Mouse (Mus musculus): Measurements from ENCODE around the gene Sun1. TPM values are rescaled to one million over a fixed set of nuclear protein-coding genes. Genes with fewer than 3 reads are reported as not detected.

The Sun1 gene
- polyA plus RNA-seq, 1 experiment from 2014 or later: 44.1 TPM

- WGBS: 46% methylated on average over 8 of the region's 8 CpGs
- Histone ChIP-seq H3K4me2 (replicated peaks) (no peak overlapping the region), H3K27ac (no peak overlapping the region), H3K36me3 (replicated peaks; ENCODE audit: control insufficient read depth, insufficient read depth) (0 out of 2 replicates have a peak, but pooled peaks cover 3% of the 10 kb centered on the region), H3K9me3 (ENCODE audit: control insufficient read depth, low read length) (no peaks in the 10 kb centered on the region), H3K4me3 (replicated peaks; ENCODE audit: low read length) (no peak overlapping the region), H3K27me3 (ENCODE audit: control insufficient read depth, insufficient read depth, low read length) (no peaks in the 10 kb centered on the region), H3K9ac (no peak overlapping the region), H3K4me1 (replicated peaks; ENCODE audit: control insufficient read depth, insufficient read depth, low read length) (no peaks in the 10 kb centered on the region)
- no peak for ATAC-seq (ENCODE audit: low FRiP score)
- DNase-seq (ENCODE audit: low spot score): no peak
These were observed 85.1 kb downstream of the Sun1 start for GRCm38 (mm10) chr5:139285383-139286067.

GRCm38 (mm10) chr5:139286142-139286941 lies 85.9 kb downstream of the Sun1 start:
- Histone ChIP-seq H3K4me2 (replicated peaks) (no peak overlapping the region), H3K9me3 (ENCODE audit: control insufficient read depth, low read length) (no peaks in the 10 kb centered on the region), H3K27me3 (ENCODE audit: control insufficient read depth, insufficient read depth, low read length) (no peaks in the 10 kb centered on the region), H3K27ac (no peak overlapping the region), H3K9ac (no peak overlapping the region), H3K36me3 (replicated peaks; ENCODE audit: control insufficient read depth, insufficient read depth) (0 out of 2 replicates have a peak, but pooled peaks cover 3% of the 10 kb centered on the region), H3K4me3 (replicated peaks; ENCODE audit: low read length) (no peak overlapping the region), H3K4me1 (replicated peaks; ENCODE audit: control insufficient read depth, insufficient read depth, low read length) (no peaks in the 10 kb centered on the region)
- 70% methylated on average over 14 of the region's 14 CpGs for WGBS
- ATAC-seq (ENCODE audit: low FRiP score) (no peak), DNase-seq (ENCODE audit: low spot score) (no peak)

GRCm38 (mm10) chr5:139287099-139287498 lies 86.7 kb downstream of the Sun1 start:
- 92% methylated on average over 5 of the region's 5 CpGs for WGBS
- Histone ChIP-seq H3K9ac (no peak overlapping the region), H3K27me3 (ENCODE audit: control insufficient read depth, insufficient read depth, low read length) (no peaks in the 10 kb centered on the region), H3K4me3 (replicated peaks; ENCODE audit: low read length) (no peak overlapping the region), H3K4me2 (replicated peaks) (no peak overlapping the region), H3K27ac (no peak overlapping the region), H3K9me3 (ENCODE audit: control insufficient read depth, low read length) (no peaks in the 10 kb centered on the region), H3K36me3 (replicated peaks; ENCODE audit: control insufficient read depth, insufficient read depth) (0 out of 2 replicates have a peak, but pooled peaks cover 3% of the 10 kb centered on the region), H3K4me1 (replicated peaks; ENCODE audit: control insufficient read depth, insufficient read depth, low read length) (no peaks in the 10 kb centered on the region)
- ATAC-seq (ENCODE audit: low FRiP score) (no peak), DNase-seq (ENCODE audit: low spot score) (no peak)

GRCm38 (mm10) chr5:139287787-139288186 lies 87.3 kb downstream of the Sun1 start:
- no peak overlapping the region for H3K27ac ChIP-seq
- H3K27me3 ChIP-seq (ENCODE audit: control insufficient read depth, insufficient read depth, low read length): no peaks in the 10 kb centered on the region
- H3K4me2 ChIP-seq (replicated peaks): no peak overlapping the region
- no peak overlapping the region for H3K4me3 ChIP-seq (replicated peaks; ENCODE audit: low read length)
- ATAC-seq (ENCODE audit: low FRiP score) (no peak), DNase-seq (ENCODE audit: low spot score) (no peak)
- 86% methylated on average over 4 of the region's 4 CpGs for WGBS
- 0 out of 2 replicates have a peak, but pooled peaks cover 3% of the 10 kb centered on the region for H3K36me3 ChIP-seq (replicated peaks; ENCODE audit: control insufficient read depth, insufficient read depth)
- H3K4me1 ChIP-seq (replicated peaks; ENCODE audit: control insufficient read depth, insufficient read depth, low read length): no peaks in the 10 kb centered on the region
- H3K9me3 ChIP-seq (ENCODE audit: control insufficient read depth, low read length): no peaks in the 10 kb centered on the region
- no peak overlapping the region for H3K9ac ChIP-seq

- WGBS: 77% methylated on average over 4 of the region's 4 CpGs
These were observed 88.2 kb downstream of the Sun1 start for GRCm38 (mm10) chr5:139288591-139288990.

GRCm38 (mm10) chr5:139290467-139291259 lies 90.2 kb downstream of the Sun1 start:
- no peak overlapping the region for H3K27ac ChIP-seq
- no peaks in the 10 kb centered on the region for H3K9me3 ChIP-seq (ENCODE audit: control insufficient read depth, low read length)
- DNase-seq (ENCODE audit: low spot score) (no peak), ATAC-seq (ENCODE audit: low FRiP score) (no peak)
- WGBS: 88% methylated on average over 12 of the region's 12 CpGs
- no peak overlapping the region for H3K4me3 ChIP-seq (replicated peaks; ENCODE audit: low read length)
- peaks cover 3% of the 10 kb centered on the region; the same call in 1 of the 2 replicates for H3K36me3 ChIP-seq (replicated peaks; ENCODE audit: control insufficient read depth, insufficient read depth)
- H3K4me1 ChIP-seq (replicated peaks; ENCODE audit: control insufficient read depth, insufficient read depth, low read length): no peaks in the 10 kb centered on the region
- H3K9ac ChIP-seq: no peak overlapping the region
- no peak overlapping the region for H3K4me2 ChIP-seq (replicated peaks)
- H3K27me3 ChIP-seq (ENCODE audit: control insufficient read depth, insufficient read depth, low read length): no peaks in the 10 kb centered on the region

More at GRCm38 (mm10) chr5:139288591-139288990, 88.2 kb downstream of the Sun1 start:
- H3K4me1 ChIP-seq (replicated peaks; ENCODE audit: control insufficient read depth, insufficient read depth, low read length): no peaks in the 10 kb centered on the region
- no peak overlapping the region for H3K9ac ChIP-seq
- ATAC-seq (ENCODE audit: low FRiP score) (no peak), DNase-seq (ENCODE audit: low spot score) (no peak)
- no peaks in the 10 kb centered on the region for H3K9me3 ChIP-seq (ENCODE audit: control insufficient read depth, low read length)
- no peak overlapping the region for H3K4me2 ChIP-seq (replicated peaks)
- no peaks in the 10 kb centered on the region for H3K27me3 ChIP-seq (ENCODE audit: control insufficient read depth, insufficient read depth, low read length)
- 0 out of 2 replicates have a peak, but pooled peaks cover 3% of the 10 kb centered on the region for H3K36me3 ChIP-seq (replicated peaks; ENCODE audit: control insufficient read depth, insufficient read depth)
- H3K27ac ChIP-seq: no peak overlapping the region
- no peak overlapping the region for H3K4me3 ChIP-seq (replicated peaks; ENCODE audit: low read length)

- ATAC-seq (ENCODE audit: low FRiP score) (no peak), DNase-seq (ENCODE audit: low spot score) (no peak)
- Histone ChIP-seq H3K9ac (no peak overlapping the region), H3K4me1 (replicated peaks; ENCODE audit: control insufficient read depth, insufficient read depth, low read length) (no peaks in the 10 kb centered on the region), H3K27ac (no peak overlapping the region), H3K9me3 (ENCODE audit: control insufficient read depth, low read length) (no peaks in the 10 kb centered on the region), H3K4me3 (replicated peaks; ENCODE audit: low read length) (no peak overlapping the region), H3K36me3 (replicated peaks; ENCODE audit: control insufficient read depth, insufficient read depth) (peaks cover 3% of the 10 kb centered on the region; the same call in 1 of the 2 replicates), H3K4me2 (replicated peaks) (no peak overlapping the region), H3K27me3 (ENCODE audit: control insufficient read depth, insufficient read depth, low read length) (no peaks in the 10 kb centered on the region)
- 80% methylated on average over 6 of the region's 6 CpGs for WGBS
These were observed 91.5 kb downstream of the Sun1 start for GRCm38 (mm10) chr5:139291811-139292560.

GRCm38 (mm10) chr5:139294089-139294488 lies 93.7 kb downstream of the Sun1 start:
- Histone ChIP-seq H3K27me3 (ENCODE audit: control insufficient read depth, insufficient read depth, low read length) (no peaks in the 10 kb centered on the region), H3K4me2 (replicated peaks) (no peak overlapping the region), H3K9ac (no peak overlapping the region), H3K36me3 (replicated peaks; ENCODE audit: control insufficient read depth, insufficient read depth) (peaks cover 3% of the 10 kb centered on the region; the same call in 1 of the 2 replicates), H3K4me3 (replicated peaks; ENCODE audit: low read length) (no peak overlapping the region), H3K4me1 (replicated peaks; ENCODE audit: control insufficient read depth, insufficient read depth, low read length) (no peaks in the 10 kb centered on the region), H3K9me3 (ENCODE audit: control insufficient read depth, low read length) (no peaks in the 10 kb centered on the region), H3K27ac (no peak overlapping the region)
- DNase-seq (ENCODE audit: low spot score): no peak
- ATAC-seq (ENCODE audit: low FRiP score): no peak
- WGBS: 84% methylated on average over 2 of the region's 2 CpGs

All from hindbrain, embryonic 14.5 days (tissue).